Mouse (Mus musculus): ENCODE data around the gene B4galt7. TPM values are rescaled to one million over a fixed set of nuclear protein-coding genes. Genes with fewer than 3 reads are reported as not detected.

Gene B4galt7
- polyA plus RNA-seq, 1 experiment = 21.2 TPM

- Histone ChIP-seq H3K4me1 (ENCODE audit: control insufficient read depth, insufficient read depth, low read length) (no peaks in the 10 kb centered on the region), H3K4me3 (replicated peaks; ENCODE audit: extremely low read depth, low read depth, low read length) (no peak overlapping the region)
- 83% methylated on average over 12 of the region's 12 CpGs for WGBS
- peak; percentile 34; the same call in 1 of the 2 replicates for TF ChIP-seq CTCF (IDR thresholded peaks at IDR 0.05; ENCODE audit: insufficient read depth, low read length)
- no peak for TF ChIP-seq POLR2A (IDR thresholded peaks at IDR 0.05; ENCODE audit: borderline replicate concordance, extremely low read depth, low read depth, low read length)
- no peak for DNase-seq
Observed at GRCm38 (mm10) chr13:55650098-55650497, 50.4 kb downstream of the B4galt7 start.

DNA sequence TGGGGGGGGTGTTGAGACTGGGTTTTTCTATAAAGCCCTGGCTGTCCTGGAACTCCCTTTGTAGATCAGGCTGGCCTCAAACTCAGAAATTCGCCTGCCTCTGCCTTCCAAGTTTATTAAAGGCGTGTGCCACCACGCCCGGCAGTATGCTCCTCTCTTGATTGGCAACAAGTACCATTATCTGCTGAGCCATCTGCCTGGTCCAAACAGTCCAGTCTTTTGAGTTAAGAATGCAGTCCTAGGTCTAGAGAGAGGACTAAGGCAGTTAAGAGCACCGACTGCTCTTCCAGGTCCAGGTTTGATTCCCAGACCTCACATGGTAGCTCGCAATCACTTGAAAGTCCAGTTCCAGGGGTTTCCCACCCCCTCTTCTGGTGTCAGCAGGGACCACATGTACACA is 51.3 kb downstream of the B4galt7 start:
- Histone ChIP-seq H3K4me3 (replicated peaks; ENCODE audit: extremely low read depth, low read depth, low read length) (no peak overlapping the region), H3K4me1 (ENCODE audit: control insufficient read depth, insufficient read depth, low read length) (no peaks in the 10 kb centered on the region)
- 89% methylated on average over 6 of the region's 6 CpGs for whole genome bisulfite sequencing
- DNase-seq = no peak
- no peak for TF ChIP-seq CTCF (IDR thresholded peaks at IDR 0.05; ENCODE audit: insufficient read depth, low read length)
- TF ChIP-seq POLR2A (IDR thresholded peaks at IDR 0.05; ENCODE audit: borderline replicate concordance, extremely low read depth, low read depth, low read length) = no peak

Other genes with a start within 250 kb of the B4galt7 start
- 76.2 and 80.8 TPM in 2 replicates for gene Lman2, start 237.1 kb upstream of the B4galt7 start, polyA plus RNA-seq (2012; rRNA removed)
- 11.7 and 11.8 TPM in 2 replicates for gene Rgs14, start 230.2 kb upstream of the B4galt7 start, polyA plus RNA-seq (2012; rRNA removed)
- 0.28 and 1.7 TPM in 2 replicates for gene Slc34a1, start 201.7 kb upstream of the B4galt7 start, polyA plus RNA-seq (2012; rRNA removed)
- gene Pfn3, start 184.7 kb upstream of the B4galt7 start, polyA plus RNA-seq (2012; rRNA removed) = not detected in 2 replicates
- gene F12, start 173.1 kb upstream of the B4galt7 start, polyA plus RNA-seq (2012; rRNA removed) = 0.19 and 0.36 TPM in 2 replicates
- gene Grk6, start 154.8 kb upstream of the B4galt7 start, polyA plus RNA-seq (2012; rRNA removed) = 45.2 and 55.5 TPM in 2 replicates
- 5.6 and 9.6 TPM in 2 replicates for gene Prr7, start 135.6 kb upstream of the B4galt7 start, polyA plus RNA-seq (2012; rRNA removed)
- gene Dbn1, start 111.8 kb upstream of the B4galt7 start, polyA plus RNA-seq (2012; rRNA removed) = 20.6 and 21.6 TPM in 2 replicates
- 72.1 and 80.5 TPM in 2 replicates for gene Pdlim7, start 86.2 kb upstream of the B4galt7 start, polyA plus RNA-seq (2012; rRNA removed)
- gene Dok3, start 70.6 kb upstream of the B4galt7 start, polyA plus RNA-seq (2012; rRNA removed) = 39.8 TPM in 2 replicates
- 58.0 and 61.1 TPM in 2 replicates for gene Ddx41, start 63.2 kb upstream of the B4galt7 start, polyA plus RNA-seq (2012; rRNA removed)
- 142 and 151 TPM in 2 replicates for gene Fam193b, start 28.8 kb upstream of the B4galt7 start, polyA plus RNA-seq (2012; rRNA removed)
- gene Tmed9, start 26.2 kb upstream of the B4galt7 start, polyA plus RNA-seq (2012; rRNA removed) = 59.3 and 81.6 TPM in 2 replicates
- 16.3 and 25.3 TPM in 2 replicates for gene Caml, start 23.1 kb downstream of the B4galt7 start, polyA plus RNA-seq (2012; rRNA removed)
- gene Ddx46, start 35.1 kb downstream of the B4galt7 start, polyA plus RNA-seq (2012; rRNA removed) = 9.9 and 15.8 TPM in 2 replicates
- 33.2 and 42.0 TPM in 2 replicates for gene B230219D22Rik, start 93.2 kb downstream of the B4galt7 start, polyA plus RNA-seq (2012; rRNA removed)
- gene Txndc15, start 114.8 kb downstream of the B4galt7 start, polyA plus RNA-seq (2012; rRNA removed) = 37.1 and 39.1 TPM in 2 replicates
- 29.4 and 33.0 TPM in 2 replicates for gene Pcbd2, start 127.5 kb downstream of the B4galt7 start, polyA plus RNA-seq (2012; rRNA removed)
- gene Catsper3, start 184.7 kb downstream of the B4galt7 start, polyA plus RNA-seq (2012; rRNA removed) = 0.19 TPM in 1 of 2 replicates, not detected in the other
- 0.14 and 26.6 TPM in 2 replicates for gene Pitx1, start 236.3 kb downstream of the B4galt7 start, polyA plus RNA-seq (2012; rRNA removed)